Mouse (Mus musculus): ENCODE measurements around the gene Gse1.

The Gse1 gene

GRCm38 (mm10) chr8:120302941-120303675 is 74.9 kb downstream of the Gse1 start:
- DNase-seq = no peak

GRCm38 (mm10) chr8:120304097-120304496 is 75.8 kb downstream of the Gse1 start:
- no peak for DNase-seq

- no peak for DNase-seq
Observed at GRCm38 (mm10) chr8:120305800-120306385, 77.6 kb downstream of the Gse1 start.

GRCm38 (mm10) chr8:120307103-120307502 is 78.8 kb downstream of the Gse1 start:
- DNase-seq = no peak

- no peak for DNase-seq
Observed at GRCm38 (mm10) chr8:120307528-120307927, 79.3 kb downstream of the Gse1 start.

GRCm38 (mm10) chr8:120308131-120308530 is 79.9 kb downstream of the Gse1 start:
- DNase-seq = no peak

- DNase-seq = no peak
Observed at GRCm38 (mm10) chr8:120308553-120308952, 80.3 kb downstream of the Gse1 start.

- peak; percentile 69 to 93 for DNase-seq
Observed at GRCm38 (mm10) chr8:120309326-120309725, 81.1 kb downstream of the Gse1 start.

- DNase-seq = no peak
Observed at GRCm38 (mm10) chr8:120310063-120310462, 81.8 kb downstream of the Gse1 start.

GRCm38 (mm10) chr8:120312452-120312851 is 84.2 kb downstream of the Gse1 start:
- DNase-seq = no peak

- no peak for DNase-seq
Observed at GRCm38 (mm10) chr8:120313674-120314073, 85.4 kb downstream of the Gse1 start.

- DNase-seq = no peak
Observed at GRCm38 (mm10) chr8:120314932-120315331, 86.7 kb downstream of the Gse1 start.

- peak in 1 of 2 experiments; percentile 35 for DNase-seq
Observed at GRCm38 (mm10) chr8:120315644-120316043, 87.4 kb downstream of the Gse1 start.

GRCm38 (mm10) chr8:120316707-120317106 is 88.5 kb downstream of the Gse1 start:
- DNase-seq = no peak

- DNase-seq = peak in 1 of 2 experiments; percentile 51
Observed at GRCm38 (mm10) chr8:120317118-120317824, 89.0 kb downstream of the Gse1 start.

- no peak for DNase-seq
Observed at GRCm38 (mm10) chr8:120318476-120318991, 90.3 kb downstream of the Gse1 start.

- DNase-seq = peak; percentile 82 to 88
Observed at GRCm38 (mm10) chr8:120319449-120319848, 91.2 kb downstream of the Gse1 start.

- no peak for DNase-seq
Observed at GRCm38 (mm10) chr8:120320146-120320545, 91.9 kb downstream of the Gse1 start.

- DNase-seq = peak in 1 of 2 experiments; percentile 47
Observed at GRCm38 (mm10) chr8:120321724-120322123, 93.5 kb downstream of the Gse1 start.

- peak; percentile 75 to 89 for DNase-seq
Observed at GRCm38 (mm10) chr8:120322956-120323448, 94.7 kb downstream of the Gse1 start.

- DNase-seq = peak; percentile 57 to 74
Observed at GRCm38 (mm10) chr8:120324555-120324954, 96.3 kb downstream of the Gse1 start.

GRCm38 (mm10) chr8:120325172-120325767 is 97.0 kb downstream of the Gse1 start:
- DNase-seq = peak in 1 of 2 experiments; percentile 28

GRCm38 (mm10) chr8:120327131-120327554 is 98.9 kb downstream of the Gse1 start:
- DNase-seq = peak in 1 of 2 experiments; percentile 44

All from lung, postnatal 4 days (tissue).